Mouse (Mus musculus): ENCODE measurements at regions not wholly inside any gene's neighbourhood (a gene's known extent, or its start where the extent isn't known, plus 50 kb on each side); places are given as distances from the start of the nearest gene placed in this dataset.

DNA sequence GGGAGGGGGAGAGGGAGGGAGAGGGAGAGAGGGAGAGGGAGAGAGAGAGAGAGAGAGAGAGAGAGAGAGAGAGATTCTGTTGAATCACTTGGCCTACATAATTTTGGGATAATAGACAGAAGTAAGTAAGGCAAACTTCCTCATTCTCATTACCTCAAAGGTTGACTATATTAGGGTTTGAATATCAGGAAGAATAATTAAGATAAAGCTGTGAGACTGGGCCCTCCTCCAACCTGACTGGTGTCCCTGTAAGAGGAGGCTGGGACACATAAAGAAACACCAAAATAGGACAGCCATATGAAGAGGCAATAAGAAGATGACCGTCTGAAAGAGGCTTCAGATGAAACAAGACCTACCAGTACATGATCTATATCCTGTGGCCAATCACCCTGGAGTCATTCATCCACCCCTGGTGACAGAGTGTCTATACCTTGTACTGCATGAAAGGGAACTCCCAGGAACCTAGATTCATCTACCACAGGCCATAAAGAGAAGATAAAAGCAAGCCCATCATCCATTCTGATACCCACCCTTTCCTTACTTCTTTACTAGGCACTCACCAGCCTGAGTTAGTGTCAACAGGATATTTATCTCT lies 171.1 kb upstream of the Cpeb2 start:
- DNase-seq (ENCODE audit: low spot score) (no peak), ATAC-seq (ENCODE audit: low FRiP score) (no peak)
- Histone ChIP-seq H3K27ac (ENCODE audit: low read depth, low read length) (no peak overlapping the region), H3K9ac (replicated peaks; ENCODE audit: low read length, poor library complexity, severe bottlenecking) (no peak overlapping the region), H3K9me3 (ENCODE audit: low read length) (no peaks in the 10 kb centered on the region), H3K27me3 (ENCODE audit: insufficient read depth, low read length) (no peaks in the 10 kb centered on the region), H3K4me2 (ENCODE audit: low read depth, low read length, poor library complexity, severe bottlenecking) (no peak overlapping the region), H3K4me1 (ENCODE audit: insufficient read depth, low read length) (no peaks in the 10 kb centered on the region), H3K4me3 (ENCODE audit: low read depth, low read length) (no peak overlapping the region), H3K36me3 (ENCODE audit: insufficient read depth, low read length) (no peaks in the 10 kb centered on the region)
- WGBS = 79% methylated on average over 1 of the region's 1 CpGs
- no peak for TF ChIP-seq CTCF (IDR thresholded peaks at IDR 0.05)

DNA sequence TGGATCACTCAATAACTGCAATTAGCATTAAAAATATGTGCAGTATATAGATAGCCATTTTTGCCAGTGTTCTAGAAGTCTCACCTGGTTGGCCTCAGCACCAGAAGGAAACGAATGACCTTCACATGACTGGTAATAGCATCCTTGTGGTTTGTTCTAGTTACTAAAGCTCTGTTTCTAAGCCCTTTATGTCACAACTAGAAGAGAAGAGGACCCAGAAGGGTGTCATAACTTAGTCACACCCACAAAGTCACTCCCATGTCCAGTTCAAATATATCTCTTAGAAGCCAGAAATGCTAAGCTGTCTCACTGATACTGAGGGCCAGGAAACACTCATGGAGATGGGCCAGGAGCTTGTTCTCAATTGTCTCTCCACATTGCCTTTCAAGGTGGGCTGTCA lies 170.5 kb upstream of the Cpeb2 start:
- H3K27ac ChIP-seq (ENCODE audit: low read depth, low read length) = no peak overlapping the region
- no peak for TF ChIP-seq CTCF (IDR thresholded peaks at IDR 0.05)
- ATAC-seq (ENCODE audit: low FRiP score) (no peak), DNase-seq (ENCODE audit: low spot score) (no peak)
- 94% methylated on average over 1 of the region's 1 CpGs for WGBS
- H3K36me3 ChIP-seq (ENCODE audit: insufficient read depth, low read length) = no peaks in the 10 kb centered on the region
- no peak overlapping the region for H3K4me3 ChIP-seq (ENCODE audit: low read depth, low read length)
- no peaks in the 10 kb centered on the region for H3K4me1 ChIP-seq (ENCODE audit: insufficient read depth, low read length)
- H3K27me3 ChIP-seq (ENCODE audit: insufficient read depth, low read length) = no peaks in the 10 kb centered on the region
- H3K4me2 ChIP-seq (ENCODE audit: low read depth, low read length, poor library complexity, severe bottlenecking) = no peak overlapping the region
- no peak overlapping the region for H3K9ac ChIP-seq (replicated peaks; ENCODE audit: low read length, poor library complexity, severe bottlenecking)
- no peaks in the 10 kb centered on the region for H3K9me3 ChIP-seq (ENCODE audit: low read length)

DNA sequence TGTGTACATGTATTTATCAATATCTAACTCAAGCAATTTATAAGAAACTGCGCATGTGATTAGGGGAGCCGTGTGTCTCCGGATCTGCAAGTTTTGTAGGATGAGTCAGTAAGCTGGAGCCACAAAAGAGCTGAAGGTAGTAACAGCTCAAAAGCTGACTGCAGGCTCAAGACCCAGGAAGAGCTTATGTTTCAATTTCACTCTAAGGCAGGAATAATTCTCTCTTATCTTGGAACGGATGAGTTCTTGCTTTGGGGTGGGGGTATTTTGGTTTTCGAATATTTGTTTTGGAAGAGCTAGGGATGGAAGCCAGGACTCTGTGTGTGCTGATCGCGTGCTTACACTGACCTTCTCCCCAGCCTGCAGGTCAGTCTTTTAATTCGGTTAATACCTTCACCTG lies 169.6 kb upstream of the Cpeb2 start:
- Histone ChIP-seq H3K9ac (replicated peaks; ENCODE audit: low read length, poor library complexity, severe bottlenecking) (no peak overlapping the region), H3K4me1 (ENCODE audit: insufficient read depth, low read length) (no peaks in the 10 kb centered on the region), H3K4me3 (ENCODE audit: low read depth, low read length) (no peak overlapping the region), H3K36me3 (ENCODE audit: insufficient read depth, low read length) (no peaks in the 10 kb centered on the region), H3K4me2 (ENCODE audit: low read depth, low read length, poor library complexity, severe bottlenecking) (no peak overlapping the region), H3K27ac (ENCODE audit: low read depth, low read length) (no peak overlapping the region), H3K9me3 (ENCODE audit: low read length) (no peaks in the 10 kb centered on the region), H3K27me3 (ENCODE audit: insufficient read depth, low read length) (no peaks in the 10 kb centered on the region)
- TF ChIP-seq CTCF (IDR thresholded peaks at IDR 0.05) = no peak
- no peak for ATAC-seq (ENCODE audit: low FRiP score)
- WGBS = 80% methylated on average over 8 of the region's 8 CpGs
- DNase-seq (ENCODE audit: low spot score) = no peak

DNA sequence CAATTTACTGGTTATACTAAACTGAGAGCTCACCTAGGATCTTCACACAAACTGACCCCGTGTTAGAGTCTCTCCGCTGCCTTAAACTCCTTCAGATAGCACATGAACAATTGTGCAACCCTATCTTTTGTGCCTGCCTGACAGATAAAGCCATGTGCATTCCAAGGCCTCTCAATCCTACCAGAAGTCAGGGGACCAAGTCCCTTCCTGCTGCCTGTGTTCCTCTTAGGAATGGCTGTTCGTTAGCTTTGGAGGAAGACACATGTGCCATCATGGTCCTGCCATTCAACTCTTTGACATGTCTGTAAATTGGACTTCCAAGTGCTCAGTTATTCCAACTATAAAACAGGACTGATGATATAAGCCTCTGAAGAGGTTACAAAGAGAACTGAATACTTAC lies 161.4 kb upstream of the Cpeb2 start:
- no peak overlapping the region for H3K4me3 ChIP-seq (ENCODE audit: low read depth, low read length)
- no peak overlapping the region for H3K4me2 ChIP-seq (ENCODE audit: low read depth, low read length, poor library complexity, severe bottlenecking)
- H3K27me3 ChIP-seq (ENCODE audit: insufficient read depth, low read length) = no peaks in the 10 kb centered on the region
- H3K9me3 ChIP-seq (ENCODE audit: low read length) = no peaks in the 10 kb centered on the region
- H3K36me3 ChIP-seq (ENCODE audit: insufficient read depth, low read length) = no peaks in the 10 kb centered on the region
- 89% methylated on average over 3 of the region's 3 CpGs for WGBS
- no peak overlapping the region for H3K9ac ChIP-seq (replicated peaks; ENCODE audit: low read length, poor library complexity, severe bottlenecking)
- DNase-seq (ENCODE audit: low spot score) (no peak), ATAC-seq (ENCODE audit: low FRiP score) (no peak)
- H3K4me1 ChIP-seq (ENCODE audit: insufficient read depth, low read length) = no peaks in the 10 kb centered on the region
- TF ChIP-seq CTCF (IDR thresholded peaks at IDR 0.05) = no peak
- H3K27ac ChIP-seq (ENCODE audit: low read depth, low read length) = no peak overlapping the region

DNA sequence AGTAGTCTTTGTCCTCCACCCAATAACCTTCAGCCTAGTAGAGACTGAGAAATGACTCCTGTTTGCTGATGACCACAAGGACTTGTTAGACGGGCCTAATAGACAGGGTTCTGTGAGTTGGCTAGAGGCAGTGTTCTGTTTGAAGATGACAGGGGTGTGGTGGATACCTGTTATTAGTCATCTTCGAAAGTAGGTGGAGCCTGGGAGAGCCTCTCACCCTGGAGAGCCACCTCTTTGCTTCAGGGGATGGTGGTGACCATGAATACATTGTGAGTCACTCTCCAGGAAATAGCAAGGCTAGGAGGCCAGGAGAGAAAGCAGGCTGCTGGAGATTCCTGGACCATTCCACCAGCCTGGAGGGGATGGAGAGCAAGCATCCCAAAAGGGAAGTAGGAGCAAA lies 160.6 kb upstream of the Cpeb2 start:
- ATAC-seq (ENCODE audit: low FRiP score) = no peak

DNA sequence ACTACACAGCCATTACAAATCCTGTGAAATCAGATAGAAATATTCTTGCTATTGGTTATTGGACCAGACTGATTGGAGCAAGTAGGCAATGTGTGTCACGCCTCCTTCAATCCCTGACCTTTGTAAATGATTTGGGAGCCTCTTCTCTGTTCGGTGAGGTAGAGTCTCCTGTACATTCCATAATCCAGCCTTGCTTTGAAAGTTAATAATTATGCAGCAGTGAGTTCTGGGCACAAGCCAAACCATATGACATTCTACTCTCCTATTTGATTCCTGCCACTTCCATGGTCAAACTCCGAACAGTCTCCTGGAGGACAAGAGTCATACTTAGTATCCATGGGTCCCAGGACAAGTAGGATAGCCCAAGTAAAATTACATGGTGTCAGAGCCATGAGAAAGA lies 158.4 kb upstream of the Cpeb2 start:
- no peaks in the 10 kb centered on the region for H3K27me3 ChIP-seq (ENCODE audit: insufficient read depth, low read length)
- no peak overlapping the region for H3K4me3 ChIP-seq (ENCODE audit: low read depth, low read length)
- WGBS = 90% methylated on average over 3 of the region's 3 CpGs
- no peaks in the 10 kb centered on the region for H3K4me1 ChIP-seq (ENCODE audit: insufficient read depth, low read length)
- DNase-seq (ENCODE audit: low spot score) = no peak
- H3K4me2 ChIP-seq (ENCODE audit: low read depth, low read length, poor library complexity, severe bottlenecking) = no peak overlapping the region
- no peaks in the 10 kb centered on the region for H3K36me3 ChIP-seq (ENCODE audit: insufficient read depth, low read length)
- no peaks in the 10 kb centered on the region for H3K9me3 ChIP-seq (ENCODE audit: low read length)
- H3K9ac ChIP-seq (replicated peaks; ENCODE audit: low read length, poor library complexity, severe bottlenecking) = no peak overlapping the region
- no peak for TF ChIP-seq CTCF (IDR thresholded peaks at IDR 0.05)
- ATAC-seq (ENCODE audit: low FRiP score) = no peak
- H3K27ac ChIP-seq (ENCODE audit: low read depth, low read length) = no peak overlapping the region

More for the DNA sequence above, 160.6 kb upstream of the Cpeb2 start:
- no peak overlapping the region for H3K4me2 ChIP-seq (ENCODE audit: low read depth, low read length, poor library complexity, severe bottlenecking)
- no peak for TF ChIP-seq CTCF (IDR thresholded peaks at IDR 0.05)
- H3K9me3 ChIP-seq (ENCODE audit: low read length) = no peaks in the 10 kb centered on the region
- no peak for DNase-seq (ENCODE audit: low spot score)
- 83% methylated on average over 2 of the region's 2 CpGs for WGBS
- no peaks in the 10 kb centered on the region for H3K27me3 ChIP-seq (ENCODE audit: insufficient read depth, low read length)
- H3K9ac ChIP-seq (replicated peaks; ENCODE audit: low read length, poor library complexity, severe bottlenecking) = no peak overlapping the region
- no peak overlapping the region for H3K4me3 ChIP-seq (ENCODE audit: low read depth, low read length)
- H3K27ac ChIP-seq (ENCODE audit: low read depth, low read length) = no peak overlapping the region
- H3K4me1 ChIP-seq (ENCODE audit: insufficient read depth, low read length) = no peaks in the 10 kb centered on the region
- no peaks in the 10 kb centered on the region for H3K36me3 ChIP-seq (ENCODE audit: insufficient read depth, low read length)

Data from midbrain, postnatal 0 days (tissue).